Mouse (Mus musculus) heart, adult 2 months (tissue): ENCODE data around the gene Dbndd1.

ENCODE experiments used
- CTCF ChIP-seq: fragments of 200-600 bp; IDR thresholded peaks from 2 replicates; pipeline ENCODE4 v1.8.1; 2022; ENCODE audit warnings: antibody characterized with exemption, mild to moderate bottlenecking, moderate library complexity
- EP300 ChIP-seq: fragments of 200-500 bp; IDR thresholded peaks from 2 replicates; pipeline ENCODE4 v1.6.1; 2011; ENCODE audit warnings: low read depth, low read length, control low read depth; ENCODE audit not compliant: insufficient read depth
- POLR2A ChIP-seq: fragments of 200-500 bp; IDR thresholded peaks from 2 replicates; pipeline ENCODE4 v1.6.1; 2011; ENCODE audit warnings: mild to moderate bottlenecking, low read depth, low read length, control low read depth; ENCODE audit not compliant: insufficient read depth

DNA sequence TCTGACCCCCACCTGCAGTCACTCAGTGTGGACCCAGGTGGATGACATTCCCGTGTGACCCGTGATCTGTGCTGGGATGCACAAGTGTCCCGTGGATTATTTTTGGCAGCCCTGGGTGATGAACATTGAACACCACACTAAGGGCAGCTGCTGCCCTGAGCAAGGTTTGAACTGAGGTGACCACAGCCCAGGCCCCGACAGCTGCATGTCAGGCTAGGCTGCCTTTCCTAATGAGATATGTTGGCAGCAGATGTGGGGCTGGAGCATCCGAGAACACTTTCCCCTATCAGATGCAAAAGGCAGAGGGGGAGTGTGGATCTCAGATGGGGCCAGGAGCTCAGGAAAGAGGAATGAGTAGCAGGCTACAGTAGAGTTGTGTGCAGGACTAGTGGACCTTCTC is 4.4 kb downstream of the Dbndd1 start:
- TF ChIP-seq CTCF (no peak), EP300 (no peak), POLR2A (no peak)
